Mouse (Mus musculus) R1 (cell line): Measurements from ENCODE around the gene Zfp990.
"Not testable (repeated sequence)": the region's sequence is repeated elsewhere in the genome, so short reads cannot be mapped to it uniquely, and the experiment has no call there.

ENCODE experiments used
- DNase-seq: peaks from one replicate; pipeline ENCODE4 v3.0.0-alpha.2; 2018; ENCODE audit warnings: low read depth, low spot score

Gene Zfp990

DNA sequence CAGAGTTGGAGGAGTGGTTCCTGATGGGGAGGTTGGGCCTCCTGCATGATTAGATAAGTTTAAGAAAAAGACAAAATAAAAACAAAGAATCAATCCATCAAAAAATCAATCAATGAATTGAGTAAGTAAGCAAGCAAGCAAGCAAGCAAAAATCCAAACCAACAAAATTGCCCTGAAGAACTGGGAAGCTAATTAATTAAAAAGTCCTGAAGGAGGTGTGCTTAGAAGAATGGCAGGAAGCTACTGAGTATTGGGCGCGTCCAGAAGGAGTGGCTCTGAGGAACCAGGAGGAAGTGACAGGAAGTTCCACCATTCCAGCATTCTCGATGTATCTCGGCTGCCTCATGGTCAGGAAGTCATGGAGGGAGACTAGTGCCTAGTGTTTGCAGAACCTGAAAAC, at the start of gene Zfp990:
TSS of gene Zfp990 (plus strand) at position 301 of the 400 bp plus-strand sequence.
- DNase-seq = peak; percentile 63

DNA sequence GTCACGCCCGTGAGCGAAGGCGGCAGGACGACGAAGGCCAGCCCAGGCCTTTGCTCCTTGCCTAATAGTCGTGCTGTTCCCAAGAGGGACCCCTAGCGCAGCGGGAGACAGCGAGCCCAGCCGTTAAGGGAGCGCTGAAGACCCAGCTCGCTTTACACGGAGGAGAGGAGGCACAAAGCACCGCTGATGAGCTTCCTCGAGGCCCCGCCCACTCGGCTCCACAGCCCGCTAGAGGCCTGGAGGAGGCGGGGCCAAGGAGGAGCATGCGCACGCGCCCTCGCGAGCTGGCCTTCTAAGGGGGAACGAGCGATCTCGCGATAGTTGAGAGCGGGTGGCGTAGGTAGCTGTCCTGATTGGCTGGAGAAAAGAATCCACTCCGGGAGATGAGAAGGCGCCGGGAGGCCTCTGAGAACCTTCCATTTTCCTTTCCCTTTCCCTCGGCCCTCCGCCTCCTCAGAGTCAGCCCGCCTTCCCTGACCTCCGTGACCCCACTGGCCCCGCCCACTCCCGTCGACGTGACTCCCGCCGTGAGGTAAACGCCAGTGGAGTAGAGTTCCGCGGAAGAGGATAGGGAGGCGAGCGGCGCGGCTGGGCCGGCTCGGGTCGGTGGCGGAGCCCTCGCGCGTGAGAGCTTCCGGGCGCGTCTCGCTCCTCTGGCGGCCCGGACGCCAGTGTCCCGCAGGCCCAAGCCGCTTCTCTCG, 46.9 kb upstream of the Zfp990 start:
- peak; percentile 96 for DNase-seq

DNA sequence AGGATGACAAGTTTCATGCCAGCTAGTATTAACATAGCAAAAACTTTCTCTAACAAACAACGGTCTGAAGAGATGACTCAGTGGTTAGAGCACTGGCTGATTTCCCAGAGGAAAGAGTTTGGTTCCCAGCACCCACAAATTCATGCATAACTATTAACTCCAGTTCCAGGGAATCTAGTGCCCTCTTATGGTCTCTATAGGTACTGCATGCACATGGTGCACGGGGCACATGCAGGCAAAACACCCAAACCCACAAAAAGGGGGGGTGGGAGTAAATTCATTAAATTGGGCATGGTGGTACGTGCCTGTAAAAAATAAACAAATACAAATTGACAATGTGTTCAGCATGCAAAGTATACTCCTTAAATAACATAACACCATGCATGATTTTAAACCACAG, 32.4 kb upstream of the Zfp990 start:
- DNase-seq = peak; percentile 86

DNA sequence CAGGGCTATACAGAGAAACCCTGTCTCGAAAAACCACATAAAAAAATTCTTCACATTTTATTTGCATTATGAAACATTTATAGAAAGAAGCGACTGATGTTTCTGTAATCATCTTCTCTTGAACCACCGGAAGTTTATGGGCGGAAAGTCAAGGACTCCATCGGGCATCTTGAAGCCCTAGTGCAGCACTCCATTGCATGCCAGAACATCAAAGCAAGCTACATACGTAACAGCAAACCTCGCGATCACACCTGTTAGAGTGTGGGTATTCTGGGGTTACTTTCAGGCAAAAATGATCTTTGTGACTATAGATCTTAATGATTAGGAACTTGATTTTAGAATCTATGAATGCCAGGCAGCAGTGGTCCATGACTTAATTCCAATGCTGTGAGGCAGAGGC, 29.9 kb upstream of the Zfp990 start:
- not testable (repeated sequence) for DNase-seq

DNA sequence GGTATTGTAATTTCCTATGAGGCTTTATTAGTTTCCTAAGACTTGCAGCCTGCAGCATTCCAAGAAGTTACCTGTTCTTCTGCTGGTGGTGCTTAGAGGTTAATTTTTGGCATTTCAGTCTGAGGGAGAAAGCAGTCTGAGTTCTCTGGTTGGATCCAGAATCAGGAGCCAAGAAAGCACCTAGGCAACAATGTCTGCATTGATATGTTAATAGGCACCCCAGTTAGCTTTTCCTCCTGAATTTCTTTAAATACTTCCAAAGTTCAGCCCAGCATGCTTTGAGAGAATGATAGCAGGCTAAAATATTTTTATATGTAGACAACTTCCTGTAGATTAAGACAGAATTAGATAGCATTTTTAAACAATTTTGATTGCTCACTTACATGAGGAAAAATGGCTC, 21.2 kb upstream of the Zfp990 start:
- DNase-seq = peak; percentile 80

DNA sequence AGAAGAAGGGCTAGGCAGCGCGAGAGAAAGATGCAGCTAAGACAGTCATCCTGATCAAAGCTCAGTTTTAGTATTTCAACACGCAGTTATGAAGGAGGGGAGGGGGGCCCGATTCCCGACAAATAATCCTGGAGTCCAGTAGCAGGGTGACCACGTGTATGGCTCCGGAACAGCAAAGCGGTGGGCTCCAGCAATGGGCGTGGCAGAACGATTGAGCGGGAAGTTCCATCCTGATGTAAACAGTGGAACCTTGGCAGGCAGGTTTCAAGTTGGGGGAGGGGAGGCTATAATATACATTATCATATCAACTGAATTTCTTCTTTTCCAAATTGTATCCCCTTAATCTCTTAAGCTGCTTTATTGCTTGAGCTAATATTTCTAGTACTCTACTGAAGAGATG, 18.4 kb upstream of the Zfp990 start:
- DNase-seq = peak; percentile 57

DNA sequence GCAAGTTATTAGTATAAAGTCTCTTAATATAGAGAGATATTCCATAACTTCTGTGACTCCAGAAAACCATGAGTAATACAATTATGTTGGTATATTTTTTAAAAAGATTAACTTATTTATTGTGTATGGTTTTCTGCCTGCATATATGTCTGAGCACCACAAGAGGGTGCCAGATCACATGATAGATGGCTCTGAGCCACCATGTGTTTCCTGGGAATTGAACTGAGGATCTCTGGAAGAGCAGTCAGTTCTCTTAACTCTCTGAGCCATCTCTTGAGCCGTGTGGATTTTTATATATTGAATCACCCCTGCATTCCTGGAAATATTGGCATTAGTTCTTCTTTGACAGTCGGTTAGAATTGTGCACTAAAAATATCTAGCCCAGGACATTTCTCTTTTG, 17.2 kb upstream of the Zfp990 start:
- DNase-seq = peak; percentile 85

DNA sequence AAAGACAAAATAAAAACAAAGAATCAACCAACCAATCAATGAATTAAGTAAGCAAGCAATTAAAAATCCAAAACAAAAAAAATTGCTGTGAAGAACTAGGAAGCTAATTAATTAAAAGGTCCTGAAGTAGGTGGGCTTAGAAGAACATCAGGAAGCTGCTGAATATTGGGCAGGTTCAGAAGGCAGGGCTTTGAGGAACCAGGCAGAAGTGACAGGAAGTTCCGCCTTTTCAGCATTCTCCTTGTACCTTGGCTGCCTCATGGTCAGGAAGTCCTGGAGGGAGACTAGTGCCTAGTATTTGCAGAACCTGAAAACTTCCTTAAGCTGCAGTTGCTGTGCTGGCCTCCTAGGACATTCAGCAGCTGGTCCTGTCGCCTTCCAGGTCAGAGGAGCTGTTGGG, 4.1 kb downstream of the Zfp990 start:
- peak; percentile 91 for DNase-seq

DNA sequence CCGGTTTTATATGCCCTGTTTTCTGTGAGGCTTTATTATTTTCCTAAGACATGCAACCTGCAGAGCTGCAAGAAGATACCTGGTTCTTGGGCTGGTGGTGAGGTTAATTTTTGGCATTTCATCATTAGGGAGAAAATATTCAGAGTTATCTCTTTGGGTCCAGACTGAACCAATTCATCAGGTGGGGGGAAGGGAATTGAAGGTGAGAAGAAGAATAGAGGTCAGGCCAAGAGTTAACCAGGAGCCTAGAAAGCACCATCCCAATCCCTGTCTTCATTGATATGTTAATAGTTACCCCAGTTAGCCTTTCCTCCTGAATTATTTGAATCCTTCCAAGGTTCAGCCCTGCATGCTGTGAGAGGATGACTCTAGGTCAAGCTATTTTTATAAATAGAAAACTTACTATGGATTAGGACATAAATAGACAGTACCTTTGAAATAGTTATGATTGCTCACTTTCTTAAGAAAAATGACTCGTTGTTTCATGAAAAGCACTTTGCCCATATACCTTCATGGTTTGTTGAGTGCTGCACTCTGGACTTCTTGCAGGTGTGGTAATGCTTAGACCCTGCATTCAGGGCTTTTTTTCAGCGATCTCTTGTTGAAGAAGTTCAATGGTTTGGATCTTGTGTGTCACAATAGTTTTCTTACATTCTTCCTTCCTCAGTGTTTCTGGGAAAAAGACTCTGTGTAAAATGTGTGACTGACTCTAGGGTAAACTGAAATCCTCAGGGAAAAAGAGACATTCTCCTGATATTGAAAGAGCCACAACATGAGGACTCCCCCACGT, 5.4 kb downstream of the Zfp990 start:
- peak; percentile 97 for DNase-seq

DNA sequence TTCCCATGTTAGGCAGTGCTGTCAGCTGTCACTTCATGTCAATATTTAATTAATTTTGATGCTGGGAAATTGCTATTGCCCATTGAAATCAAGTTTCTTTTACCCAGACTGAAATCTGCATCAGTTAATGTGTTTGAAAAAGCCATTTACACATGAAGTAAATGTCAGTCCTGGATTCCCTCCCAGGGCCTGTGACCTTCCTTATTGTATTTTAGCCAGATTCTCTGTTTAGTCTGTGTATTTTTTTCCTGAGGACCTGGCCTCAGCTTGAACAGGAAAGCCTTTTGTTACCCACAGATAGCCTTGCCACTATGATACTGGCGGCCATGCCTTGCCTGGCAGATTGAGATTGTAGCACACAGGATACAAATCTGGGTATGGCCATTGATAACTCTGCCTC, 6.8 kb downstream of the Zfp990 start:
- peak; percentile 80 for DNase-seq

DNA sequence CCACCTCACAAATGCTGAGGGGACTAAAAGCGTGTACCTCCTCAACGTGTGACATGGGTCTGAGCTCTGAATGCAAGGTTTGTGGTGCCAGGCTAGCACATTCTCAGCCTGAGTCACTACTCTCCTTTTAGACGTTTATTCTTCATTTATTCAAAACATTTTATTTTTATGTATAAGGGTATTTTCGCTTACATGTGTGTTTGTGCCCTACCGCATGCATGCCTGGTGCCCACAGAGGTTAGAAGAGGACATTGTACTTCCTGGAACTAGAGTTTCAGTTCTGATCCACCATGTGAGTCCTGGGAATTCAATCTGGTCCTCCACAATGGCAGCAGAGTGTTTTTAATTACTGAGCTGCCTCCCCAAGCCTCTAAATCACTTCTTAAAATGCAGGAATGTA, 33.3 kb downstream of the Zfp990 start:
- not testable (repeated sequence) for DNase-seq

DNA sequence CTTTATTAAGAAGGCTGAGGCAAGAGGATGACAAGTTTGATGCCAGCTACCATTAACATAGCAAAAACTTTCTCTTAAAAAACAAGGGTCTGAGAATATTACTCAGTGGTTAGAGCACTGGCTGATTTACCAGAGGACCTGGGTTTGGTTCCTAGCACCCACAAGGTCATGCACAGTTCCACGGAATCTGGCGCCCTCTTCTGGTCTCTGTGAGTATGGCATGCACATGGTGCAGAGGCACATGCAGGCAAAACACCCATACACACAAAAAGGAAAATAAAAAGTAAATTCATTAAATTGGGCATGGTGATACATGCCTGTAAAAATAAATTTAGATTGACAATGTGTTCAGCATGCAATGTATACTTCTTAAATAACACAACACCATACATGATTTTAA, 34.5 kb downstream of the Zfp990 start:
- peak; percentile 84 for DNase-seq

DNA sequence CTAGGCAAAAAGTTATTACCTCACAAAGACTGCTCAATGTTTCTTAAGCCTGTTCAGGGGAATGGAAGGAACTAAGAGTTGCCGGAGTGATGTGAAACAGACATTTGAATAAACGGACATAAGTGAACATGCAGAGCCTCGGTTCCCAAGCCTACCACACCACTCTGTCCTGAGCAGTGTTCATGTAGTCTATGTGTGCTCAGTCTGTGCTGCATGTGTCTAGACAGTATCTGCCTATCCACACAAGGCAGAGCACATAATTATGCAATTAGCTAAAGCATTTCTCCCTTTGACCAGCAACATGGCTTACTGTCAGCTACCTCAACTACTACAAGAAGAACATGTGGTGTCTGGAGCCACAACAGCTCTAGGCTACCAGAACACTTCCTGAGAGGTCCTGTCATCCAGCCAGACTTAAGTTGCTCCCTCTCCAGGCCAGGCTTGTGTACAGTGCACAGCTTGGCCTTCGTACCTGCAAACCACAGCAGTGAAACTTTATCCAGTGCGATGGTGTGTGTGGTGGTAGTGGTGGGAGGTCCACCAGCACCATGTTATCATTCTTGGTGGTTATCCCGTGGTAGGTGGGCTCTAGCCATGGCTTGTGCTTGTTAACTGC, 35.3 kb downstream of the Zfp990 start:
- DNase-seq = peak; percentile 76

DNA sequence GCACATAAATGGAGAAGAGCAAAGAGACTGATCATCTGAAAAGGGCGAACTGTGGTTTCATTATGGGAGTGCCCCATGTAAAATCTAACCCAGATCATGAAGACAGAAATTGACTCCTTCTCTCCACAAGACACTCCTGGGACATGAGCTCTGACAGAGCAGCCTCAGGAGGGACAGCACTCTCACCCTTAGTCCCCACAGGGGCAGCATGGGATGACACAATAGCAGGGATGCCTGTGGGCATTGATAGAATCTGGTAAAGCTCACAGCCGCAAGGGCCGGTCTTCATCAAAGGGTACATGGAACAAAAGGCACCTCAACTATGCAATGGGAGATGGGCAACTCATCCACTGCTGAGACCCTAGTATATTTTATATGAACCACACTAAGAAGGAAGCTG, 35.9 kb downstream of the Zfp990 start:
- not testable (repeated sequence) for DNase-seq

DNA sequence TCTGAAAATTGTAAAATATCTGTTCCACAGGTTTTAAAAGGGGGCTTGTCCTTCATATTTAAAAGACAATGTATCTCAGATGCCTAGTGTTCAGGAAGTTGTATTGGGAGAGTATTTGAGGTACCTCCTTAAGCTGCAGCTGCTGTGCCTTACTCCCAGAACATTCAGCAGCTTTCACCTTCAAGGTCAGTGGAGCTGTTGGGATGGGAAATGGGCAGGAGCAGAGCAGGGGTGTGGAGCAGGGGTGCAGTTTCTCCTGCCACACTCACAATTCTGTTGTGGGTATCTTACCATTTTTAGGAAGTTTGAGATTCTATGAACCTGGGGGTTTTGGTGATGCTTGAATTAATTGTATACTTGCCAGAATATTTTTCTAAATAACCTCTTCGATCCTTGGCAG, 46.1 kb downstream of the Zfp990 start:
- peak; percentile 74 for DNase-seq

DNA sequence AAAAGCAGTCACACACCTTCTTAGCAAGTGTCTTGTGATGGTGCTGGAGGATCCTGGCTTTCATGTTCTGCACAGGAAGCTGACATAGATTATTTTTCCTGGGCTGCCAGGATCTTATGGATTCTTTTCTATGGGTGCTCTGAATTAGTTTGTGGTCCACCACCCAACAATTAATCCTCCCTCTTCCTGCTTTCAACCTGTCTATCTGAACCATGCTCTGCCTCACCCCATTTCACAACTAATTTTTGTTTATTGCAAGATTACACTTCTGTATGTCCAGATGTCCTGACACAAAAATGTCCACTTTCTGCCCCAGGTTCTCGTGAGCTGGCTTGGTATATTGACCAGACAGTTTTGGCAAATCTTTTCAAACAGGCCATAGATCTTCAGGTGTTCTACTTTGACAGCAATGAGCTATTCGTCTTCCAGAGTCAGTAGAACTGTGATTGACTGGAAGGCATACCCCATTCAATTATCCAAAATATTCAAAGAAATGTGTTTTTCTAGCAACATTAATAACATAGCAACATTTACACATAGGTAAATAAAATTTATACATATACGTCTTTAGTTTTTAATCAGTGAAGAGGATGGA, 49.0 kb downstream of the Zfp990 start:
- DNase-seq = no peak

DNA sequence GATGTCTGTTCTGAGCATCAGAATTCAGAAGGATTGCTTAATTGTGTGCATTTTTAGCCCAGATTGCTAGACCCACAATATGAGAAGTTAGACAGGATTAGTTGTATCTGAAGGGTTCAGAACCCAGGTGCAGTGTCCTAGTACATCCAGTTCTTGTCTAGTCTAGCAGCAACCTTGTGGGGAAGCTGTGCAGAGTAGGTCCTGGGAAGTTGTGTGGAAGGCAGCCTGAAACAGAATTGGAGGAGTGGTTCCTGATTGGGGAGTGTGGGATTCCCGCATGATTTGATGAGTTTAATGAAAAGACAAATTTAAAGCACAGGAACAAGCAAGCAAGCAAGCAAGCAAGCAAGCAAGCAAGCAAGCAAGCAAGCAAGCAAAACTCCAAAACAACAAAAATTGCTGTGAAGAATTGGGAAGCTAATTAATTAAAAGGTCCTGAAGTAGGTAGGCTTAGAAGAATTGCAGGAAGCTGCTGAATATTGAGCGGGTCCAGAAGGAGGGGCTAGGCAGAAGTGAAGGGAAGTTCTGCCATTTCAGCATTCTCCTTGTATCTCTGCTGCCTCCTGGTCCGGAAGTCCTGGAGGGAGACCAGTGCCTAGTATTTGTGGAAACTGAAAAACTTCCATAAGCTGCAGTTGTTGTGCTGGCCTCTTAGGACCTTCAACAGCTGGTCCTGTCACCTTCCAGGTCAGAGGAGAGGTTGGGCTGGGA, 53.7 kb downstream of the Zfp990 start:
- peak; percentile 89 for DNase-seq

DNA sequence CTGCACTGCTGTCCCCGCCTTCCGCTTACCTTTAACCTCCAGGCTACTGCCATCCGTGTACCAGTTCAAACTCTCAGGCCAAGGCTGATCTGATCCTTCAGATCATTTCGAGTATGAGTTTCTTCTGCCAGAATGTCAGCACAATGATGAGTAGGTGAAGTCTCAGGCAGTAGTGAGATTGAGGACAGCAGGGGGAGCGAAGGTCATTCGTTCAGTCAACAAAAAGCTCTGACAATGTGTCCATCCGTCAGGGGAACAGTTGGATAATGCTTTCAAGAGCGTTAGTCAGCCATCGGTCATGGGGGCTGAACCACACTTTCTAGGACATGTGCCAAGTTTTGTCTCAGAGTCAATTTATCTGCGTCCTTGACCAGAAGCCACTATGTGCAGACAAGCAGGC, 59.9 kb downstream of the Zfp990 start:
- DNase-seq = not testable (repeated sequence)

DNA sequence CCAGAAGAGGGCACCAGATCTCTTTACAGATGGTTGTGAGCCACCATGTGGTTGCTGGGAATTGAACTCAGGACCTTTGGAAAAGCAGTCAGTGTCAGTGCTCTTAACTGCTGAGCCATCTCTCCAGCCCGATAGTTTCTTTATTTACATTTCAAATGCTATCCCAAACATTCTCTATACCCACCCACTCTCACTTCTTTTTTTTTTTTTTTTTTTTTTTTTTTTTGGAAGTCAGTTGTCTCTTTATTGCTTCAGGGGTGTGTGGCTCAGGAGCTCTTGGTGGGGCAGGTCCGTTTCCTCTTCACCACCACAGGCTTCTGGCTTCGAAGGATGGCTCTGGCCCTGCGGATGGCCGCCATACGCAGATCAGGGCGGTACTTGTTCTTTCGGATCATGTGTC, 66.1 kb downstream of the Zfp990 start:
- DNase-seq = peak; percentile 53

DNA sequence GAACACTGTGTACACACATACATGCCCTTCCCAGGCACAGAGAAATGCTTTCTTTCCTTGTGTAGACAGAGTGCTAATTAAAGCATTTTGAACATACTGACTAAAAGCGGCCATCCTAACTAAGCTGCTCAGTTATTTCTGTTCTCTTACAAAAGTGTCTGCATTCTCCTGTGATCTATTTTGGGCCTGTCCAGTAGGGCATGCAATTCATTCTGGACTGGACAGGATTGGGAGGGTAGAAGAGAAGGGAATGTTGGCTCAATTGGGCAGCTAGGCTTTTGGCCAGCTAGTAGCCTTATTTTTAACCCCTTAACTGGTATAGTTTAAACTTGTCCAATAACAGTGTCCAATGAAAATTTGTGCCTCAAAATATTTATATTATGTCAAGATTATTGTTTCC, 69.8 kb downstream of the Zfp990 start:
- not testable (repeated sequence) for DNase-seq

DNA sequence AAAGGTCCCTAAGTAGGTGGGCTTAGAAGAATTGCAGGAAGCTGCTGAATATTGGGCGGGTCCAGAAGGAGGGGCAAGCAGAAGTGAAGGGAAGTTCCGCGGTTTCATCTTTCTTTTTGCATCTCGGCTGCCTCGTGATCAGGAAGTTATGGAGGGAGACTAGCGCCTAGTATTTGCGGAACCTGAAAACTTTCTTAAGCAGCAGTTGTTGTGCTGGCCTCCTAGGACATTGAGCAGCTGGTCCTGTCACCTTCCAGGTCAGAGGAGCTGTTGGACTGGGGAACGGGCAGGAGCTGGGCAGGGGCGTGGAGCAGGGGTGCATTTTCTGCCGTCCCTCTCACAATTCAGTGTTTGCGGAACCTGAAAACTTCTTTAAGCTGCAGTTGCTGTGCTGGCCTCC, 74.5 kb downstream of the Zfp990 start, which contains the start of gene Gm13212:
TSS of gene Gm13212 (plus strand) at position 89 of the 400 bp plus-strand sequence.
- DNase-seq = peak; percentile 79
